Mouse (Mus musculus): ENCODE results near the gene Map2k1.

DNA sequence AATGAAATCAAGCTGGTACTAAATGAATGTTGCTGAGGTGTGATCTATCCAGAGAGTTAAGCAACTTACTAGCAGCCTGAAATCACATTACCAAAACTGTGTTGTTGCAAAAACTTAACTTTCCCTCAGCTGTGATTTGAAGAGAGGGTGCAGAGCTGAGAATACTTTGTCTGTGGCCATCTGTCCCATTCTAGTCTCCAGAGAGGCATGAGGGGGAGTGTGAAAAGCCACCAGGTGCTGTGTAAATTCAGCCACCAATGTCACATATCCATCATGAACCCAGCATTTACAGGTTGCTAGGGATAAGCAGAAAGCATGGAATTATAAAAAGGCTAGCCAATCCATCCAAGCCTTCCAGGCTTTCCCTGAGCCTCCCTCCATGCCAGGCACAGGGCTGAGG lies 24.5 kb downstream of the Map2k1 start:
- TF ChIP-seq POLR2A (IDR thresholded peaks at IDR 0.05; ENCODE audit: insufficient read depth, low read depth, low read length) (no peak), CTCF (IDR thresholded peaks at IDR 0.05; ENCODE audit: insufficient read depth, low read depth, low read length) (no peak)

Measured in olfactory bulb, adult 2 months (tissue).